Mouse (Mus musculus): ENCODE measurements around the gene Sin3b. TPM values are rescaled to one million over a fixed set of nuclear protein-coding genes. Genes with fewer than 3 reads are reported as not detected.

The Sin3b gene
- total RNA-seq, 1 experiment, result 189 TPM

- in situ Hi-C loops (cut with MboI; ENCODE audit: low sequenced_read_pairs in 2 of 2, unreplicated experiment in 2 of 2), result no loop called here
- Histone ChIP-seq H3K4me1 (ENCODE audit: control insufficient read depth in 2 of 2, insufficient read depth in 2 of 2, low read length in 2 of 2, poor library complexity in 1 of 2) (no peaks in the 10 kb centered on the region), H3K4me3 (ENCODE audit: insufficient read depth in 1 of 2, low read depth in 1 of 2, low read length in 2 of 2, poor library complexity in 1 of 2, severe bottlenecking in 1 of 2) (no peak overlapping the region), H3K9ac (ENCODE audit: insufficient read depth, low read depth, low read length, poor library complexity, severe bottlenecking) (no peak overlapping the region), H3K27ac (ENCODE audit: insufficient read depth, low read depth, low read length, poor library complexity, severe bottlenecking) (no peak overlapping the region), H3K9me3 (ENCODE audit: control insufficient read depth, insufficient read depth, low read depth, low read length) (no peaks in the 10 kb centered on the region), H3K36me3 (ENCODE audit: control insufficient read depth, insufficient read depth, low read length, poor library complexity, severe bottlenecking) (no peaks in the 10 kb centered on the region)
- TF ChIP-seq HCFC1 (IDR thresholded peaks at IDR 0.05; ENCODE audit: borderline replicate concordance, insufficient read depth, low read length) (no peak), ZC3H11A (IDR thresholded peaks at IDR 0.05; ENCODE audit: borderline replicate concordance, low read depth, low read length) (no peak), ZNF384 (IDR thresholded peaks at IDR 0.05; ENCODE audit: low read depth, low read length) (no peak), MAFK (IDR thresholded peaks at IDR 0.05; ENCODE audit: insufficient read depth, low read depth, low read length) (no peak), CHD2 (IDR thresholded peaks at IDR 0.05; ENCODE audit: low read depth, low read length) (no peak)
- DNase-seq (ENCODE audit: low read depth, low spot score), result no peak
Observed at GRCm38 (mm10) chr8:72698349-72698926, 24.6 kb upstream of the Sin3b start.

GRCm38 (mm10) chr8:72712569-72712968 is 10.5 kb upstream of the Sin3b start:
- Histone ChIP-seq H3K4me3 (ENCODE audit: insufficient read depth in 1 of 2, low read depth in 1 of 2, low read length in 2 of 2, poor library complexity in 1 of 2, severe bottlenecking in 1 of 2) (no peak overlapping the region), H3K9ac (ENCODE audit: insufficient read depth, low read depth, low read length, poor library complexity, severe bottlenecking) (no peak overlapping the region), H3K9me3 (ENCODE audit: control insufficient read depth, insufficient read depth, low read depth, low read length) (no peaks in the 10 kb centered on the region), H3K36me3 (ENCODE audit: control insufficient read depth, insufficient read depth, low read length, poor library complexity, severe bottlenecking) (no peaks in the 10 kb centered on the region), H3K4me1 (ENCODE audit: control insufficient read depth in 2 of 2, insufficient read depth in 2 of 2, low read length in 2 of 2, poor library complexity in 1 of 2) (no peaks in the 10 kb centered on the region), H3K27ac (ENCODE audit: insufficient read depth, low read depth, low read length, poor library complexity, severe bottlenecking) (no peak overlapping the region)
- no peak for TF ChIP-seq ZNF384 (IDR thresholded peaks at IDR 0.05; ENCODE audit: low read depth, low read length)
- no peak for TF ChIP-seq MAFK (IDR thresholded peaks at IDR 0.05; ENCODE audit: insufficient read depth, low read depth, low read length)
- TF ChIP-seq CHD2 (IDR thresholded peaks at IDR 0.05; ENCODE audit: low read depth, low read length), result no peak
- no peak for TF ChIP-seq HCFC1 (IDR thresholded peaks at IDR 0.05; ENCODE audit: borderline replicate concordance, insufficient read depth, low read length)
- no peak for TF ChIP-seq ZC3H11A (IDR thresholded peaks at IDR 0.05; ENCODE audit: borderline replicate concordance, low read depth, low read length)
- no peak for DNase-seq (ENCODE audit: low read depth, low spot score)
- in situ Hi-C loops (cut with MboI; ENCODE audit: low sequenced_read_pairs in 2 of 2, unreplicated experiment in 2 of 2), result no loop called here

- H3K27ac ChIP-seq (ENCODE audit: insufficient read depth, low read depth, low read length, poor library complexity, severe bottlenecking), result no peak overlapping the region
- no peak for DNase-seq (ENCODE audit: low read depth, low spot score)
- no peak overlapping the region for H3K9ac ChIP-seq (ENCODE audit: insufficient read depth, low read depth, low read length, poor library complexity, severe bottlenecking)
- in situ Hi-C loops (cut with MboI; ENCODE audit: low sequenced_read_pairs in 2 of 2, unreplicated experiment in 2 of 2), result no loop called here
- no peak overlapping the region for H3K4me3 ChIP-seq (ENCODE audit: insufficient read depth in 1 of 2, low read depth in 1 of 2, low read length in 2 of 2, poor library complexity in 1 of 2, severe bottlenecking in 1 of 2)
- H3K9me3 ChIP-seq (ENCODE audit: control insufficient read depth, insufficient read depth, low read depth, low read length), result no peaks in the 10 kb centered on the region
- H3K36me3 ChIP-seq (ENCODE audit: control insufficient read depth, insufficient read depth, low read length, poor library complexity, severe bottlenecking), result no peaks in the 10 kb centered on the region
- TF ChIP-seq ZC3H11A (IDR thresholded peaks at IDR 0.05; ENCODE audit: borderline replicate concordance, low read depth, low read length) (no peak), HCFC1 (IDR thresholded peaks at IDR 0.05; ENCODE audit: borderline replicate concordance, insufficient read depth, low read length) (no peak), CHD2 (IDR thresholded peaks at IDR 0.05; ENCODE audit: low read depth, low read length) (no peak)
- H3K4me1 ChIP-seq (ENCODE audit: control insufficient read depth in 2 of 2, insufficient read depth in 2 of 2, low read length in 2 of 2, poor library complexity in 1 of 2), result no peaks in the 10 kb centered on the region
Observed at GRCm38 (mm10) chr8:72716594-72716993, 6.5 kb upstream of the Sin3b start.

- DNase-seq (ENCODE audit: low read depth, low spot score), result no peak
- no peak for TF ChIP-seq CHD2 (IDR thresholded peaks at IDR 0.05; ENCODE audit: low read depth, low read length)
- no peak for TF ChIP-seq HCFC1 (IDR thresholded peaks at IDR 0.05; ENCODE audit: borderline replicate concordance, insufficient read depth, low read length)
- TF ChIP-seq ZC3H11A (IDR thresholded peaks at IDR 0.05; ENCODE audit: borderline replicate concordance, low read depth, low read length), result no peak
- TF ChIP-seq MAFK (IDR thresholded peaks at IDR 0.05; ENCODE audit: insufficient read depth, low read depth, low read length), result no peak
- TF ChIP-seq ZNF384 (IDR thresholded peaks at IDR 0.05; ENCODE audit: low read depth, low read length), result no peak
- Histone ChIP-seq H3K27ac (ENCODE audit: insufficient read depth, low read depth, low read length, poor library complexity, severe bottlenecking) (no peak overlapping the region), H3K36me3 (ENCODE audit: control insufficient read depth, insufficient read depth, low read length, poor library complexity, severe bottlenecking) (peaks cover 6% of the 10 kb centered on the region; the same call in 1 of the 2 replicates), H3K4me1 (ENCODE audit: control insufficient read depth in 2 of 2, insufficient read depth in 2 of 2, low read length in 2 of 2, poor library complexity in 1 of 2) (peaks cover 0 to 4% of the 10 kb centered on the region in 2 experiments; a peak in 1 of 4 replicates), H3K4me3 (ENCODE audit: insufficient read depth in 1 of 2, low read depth in 1 of 2, low read length in 2 of 2, poor library complexity in 1 of 2, severe bottlenecking in 1 of 2) (no peak overlapping the region), H3K9ac (ENCODE audit: insufficient read depth, low read depth, low read length, poor library complexity, severe bottlenecking) (no peak overlapping the region), H3K9me3 (ENCODE audit: control insufficient read depth, insufficient read depth, low read depth, low read length) (no peaks in the 10 kb centered on the region)
- in situ Hi-C loops (cut with MboI; ENCODE audit: low sequenced_read_pairs in 2 of 2, unreplicated experiment in 2 of 2), result no loop called here
Observed at GRCm38 (mm10) chr8:72720541-72720940, 2.5 kb upstream of the Sin3b start.

- Histone ChIP-seq H3K4me3 (ENCODE audit: insufficient read depth in 1 of 2, low read depth in 1 of 2, low read length in 2 of 2, poor library complexity in 1 of 2, severe bottlenecking in 1 of 2) (peak overlapping the region; percentile 90 to 94), H3K36me3 (ENCODE audit: control insufficient read depth, insufficient read depth, low read length, poor library complexity, severe bottlenecking) (peaks cover 30% of the 10 kb centered on the region), H3K27ac (ENCODE audit: insufficient read depth, low read depth, low read length, poor library complexity, severe bottlenecking) (no peak overlapping the region), H3K9ac (ENCODE audit: insufficient read depth, low read depth, low read length, poor library complexity, severe bottlenecking) (peak overlapping the region; percentile 95), H3K9me3 (ENCODE audit: control insufficient read depth, insufficient read depth, low read depth, low read length) (no peaks in the 10 kb centered on the region), H3K4me1 (ENCODE audit: control insufficient read depth in 2 of 2, insufficient read depth in 2 of 2, low read length in 2 of 2, poor library complexity in 1 of 2) (peaks cover 0 to 4% of the 10 kb centered on the region in 2 experiments; a peak in 1 of 4 replicates)
- no peak for DNase-seq (ENCODE audit: low read depth, low spot score)
- TF ChIP-seq CHD2 (IDR thresholded peaks at IDR 0.05; ENCODE audit: low read depth, low read length), result no peak
- no peak for TF ChIP-seq MAFK (IDR thresholded peaks at IDR 0.05; ENCODE audit: insufficient read depth, low read depth, low read length)
- TF ChIP-seq ZC3H11A (IDR thresholded peaks at IDR 0.05; ENCODE audit: borderline replicate concordance, low read depth, low read length), result no peak
- in situ Hi-C loops (cut with MboI; ENCODE audit: low sequenced_read_pairs in 2 of 2, unreplicated experiment in 2 of 2), result no loop called here
Observed at GRCm38 (mm10) chr8:72723651-72724001, 541 bp downstream of the Sin3b start.

Measured in ES-E14 (cell line).